Mouse (Mus musculus) CH12.LX (cell line): Measurements from ENCODE around the gene Chd9.

ENCODE experiments used
- CTCF ChIP-seq, 2 experiments: IDR thresholded peaks in 1 of 2; conservative IDR thresholded peaks in 1 of 2; 2 replicates each; pipeline ENCODE4 v1.5.1; 2011 to 2012; ENCODE audit warnings: low read depth in 2 of 2, low read length in 2 of 2, improper control_type of control experiment in 1 of 2, inconsistent platforms in 1 of 2, mild to moderate bottlenecking in 1 of 2, moderate library complexity in 1 of 2
- EP300 ChIP-seq: IDR thresholded peaks from 2 replicates; pipeline ENCODE4 v1.6.1; 2011; ENCODE audit warnings: low read length, improper control_type of control experiment
- POLR2A ChIP-seq: IDR thresholded peaks from 2 replicates; pipeline ENCODE4 v1.6.1; 2011; ENCODE audit warnings: low read depth, mild to moderate bottlenecking, improper control_type of control experiment, low read length
- ZMIZ1 ChIP-seq: IDR thresholded peaks from 2 replicates; pipeline ENCODE4 v1.6.1; 2012; ENCODE audit warnings: low read depth, mild to moderate bottlenecking, inconsistent platforms, low read length, improper control_type of control experiment

GRCm38 (mm10) chr8:90837440-90837839 is 9.3 kb downstream of the Chd9 start:
- TF ChIP-seq POLR2A (no peak), CTCF (conservative IDR thresholded peaks at IDR 0.05 in 1 of 2, IDR thresholded peaks at IDR 0.05 in 1 of 2; ENCODE audit: low read depth in 2 of 2, low read length in 2 of 2) (no peak), ZMIZ1 (no peak), EP300 (no peak)
